Mouse (Mus musculus) brain, adult 2 months (tissue): ENCODE data around the gene Alkbh2.
A peak's percentile ranks its signal among the peaks of the same experiment; 100 is the strongest.

Experiments used
- DNase-seq: peaks from one replicate; pipeline ENCODE4 v3.0.0; 2011; ENCODE audit warnings: low read depth, low spot score

The Alkbh2 gene

DNA sequence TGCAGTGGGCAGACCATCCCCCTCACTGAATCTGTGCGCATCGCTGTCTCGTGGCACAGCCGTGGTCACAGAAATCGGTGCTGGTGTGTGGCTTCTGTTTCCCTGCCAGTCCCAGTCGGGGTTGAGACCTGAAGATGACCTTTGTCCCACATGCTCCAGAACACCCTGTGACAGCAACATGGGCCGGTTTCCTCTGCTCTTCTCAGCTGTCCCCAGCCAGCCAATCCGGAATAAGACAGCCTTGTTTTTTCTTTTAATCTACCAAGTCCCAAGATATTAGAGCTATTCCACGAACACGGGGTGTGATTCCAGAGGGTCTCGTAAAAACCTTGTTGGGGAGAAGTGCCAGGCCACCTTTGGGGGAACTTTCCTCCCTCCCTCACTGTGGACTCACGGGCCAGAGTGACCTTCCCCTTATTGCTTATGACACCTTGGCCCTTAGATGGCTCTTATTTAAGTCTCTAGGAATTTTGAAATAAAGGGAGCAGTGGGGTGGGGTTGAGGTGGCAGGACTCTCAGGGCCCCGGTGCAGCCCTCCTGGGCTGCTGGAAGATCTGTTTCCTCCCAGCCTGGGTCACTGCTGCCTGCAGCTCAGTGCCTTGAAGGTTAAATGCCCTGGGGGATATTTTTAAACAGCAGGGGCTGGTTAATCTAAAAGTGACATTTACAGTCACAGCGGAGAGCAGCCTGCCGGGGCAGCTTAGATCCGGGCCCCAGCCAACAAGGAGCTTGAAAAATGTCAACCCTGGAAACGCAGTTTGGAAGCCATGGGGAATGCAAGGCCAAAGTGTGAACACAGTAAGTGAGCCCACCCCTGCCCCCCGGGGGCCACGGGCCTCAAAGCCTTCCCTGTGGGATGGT is 18.2 kb upstream of the Alkbh2 start, which contains the start of gene Acacb:
Gene Acacb (plus strand): TSS at position 508 of the 861 bp plus-strand sequence.
- DNase-seq: no peak

DNA sequence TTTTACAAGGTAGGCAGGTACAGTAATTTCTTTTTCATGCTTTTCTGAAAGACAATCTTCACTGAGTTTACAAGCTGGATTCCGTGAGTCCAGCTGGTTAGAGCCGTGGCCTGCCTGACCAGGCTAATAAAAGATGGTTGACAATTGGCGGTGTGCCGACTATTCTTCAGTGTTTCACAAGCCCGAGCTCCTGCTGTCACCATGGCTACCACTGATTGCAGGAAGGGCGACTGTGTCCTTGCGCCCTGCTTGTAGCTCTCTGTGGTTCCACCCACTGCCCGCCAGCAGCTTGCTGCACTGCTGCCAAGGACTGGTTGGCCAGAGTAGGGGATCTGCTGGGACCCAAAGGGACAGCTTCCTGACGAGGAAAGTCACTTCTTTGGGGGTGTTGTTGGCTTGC is 11.2 kb upstream of the Alkbh2 start:
- DNase-seq: peak; percentile 93

DNA sequence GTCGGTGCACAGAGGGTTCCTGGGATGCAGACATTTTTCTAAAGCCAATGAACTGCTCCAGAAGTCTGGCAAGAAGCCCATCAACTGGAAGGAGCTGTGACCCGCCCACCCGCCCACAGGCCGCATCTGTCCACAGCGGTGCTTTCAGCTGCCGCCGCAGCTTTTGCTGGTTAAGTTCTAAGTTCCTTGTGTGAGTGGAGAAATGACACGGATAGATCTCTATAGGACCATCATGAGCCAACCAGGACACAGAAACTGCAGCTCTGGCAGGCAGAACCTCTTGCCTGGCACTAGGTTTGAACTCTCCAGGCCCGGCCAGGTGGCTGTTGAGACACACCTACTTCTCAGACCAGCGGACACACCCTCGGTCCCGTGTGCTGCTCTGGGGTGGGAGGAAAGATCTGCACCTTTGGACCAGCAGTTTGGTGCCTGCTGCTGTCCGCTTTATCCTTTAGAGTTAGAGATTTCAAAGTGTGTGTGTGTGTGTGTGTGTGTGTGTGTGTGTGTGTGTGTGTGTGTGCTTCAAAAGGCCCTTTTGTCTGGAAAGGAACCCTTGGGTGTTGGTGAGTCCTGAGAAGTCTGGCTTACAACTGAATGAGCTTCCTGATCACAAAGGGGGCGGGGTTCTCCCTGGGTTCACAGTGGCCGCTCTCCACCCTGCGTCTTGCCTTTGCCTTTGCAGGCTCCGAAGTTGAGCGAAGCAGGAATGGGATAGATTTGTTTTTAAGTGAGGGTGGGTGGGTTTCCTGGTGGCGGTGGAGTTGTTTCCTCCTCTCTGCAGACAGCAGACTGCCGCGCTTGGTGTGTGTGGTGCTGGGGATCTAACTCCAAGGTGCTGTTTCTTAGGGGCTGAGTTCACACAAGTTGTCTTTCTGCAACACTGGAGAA is 10.5 kb upstream of the Alkbh2 start:
- no peak for DNase-seq

DNA sequence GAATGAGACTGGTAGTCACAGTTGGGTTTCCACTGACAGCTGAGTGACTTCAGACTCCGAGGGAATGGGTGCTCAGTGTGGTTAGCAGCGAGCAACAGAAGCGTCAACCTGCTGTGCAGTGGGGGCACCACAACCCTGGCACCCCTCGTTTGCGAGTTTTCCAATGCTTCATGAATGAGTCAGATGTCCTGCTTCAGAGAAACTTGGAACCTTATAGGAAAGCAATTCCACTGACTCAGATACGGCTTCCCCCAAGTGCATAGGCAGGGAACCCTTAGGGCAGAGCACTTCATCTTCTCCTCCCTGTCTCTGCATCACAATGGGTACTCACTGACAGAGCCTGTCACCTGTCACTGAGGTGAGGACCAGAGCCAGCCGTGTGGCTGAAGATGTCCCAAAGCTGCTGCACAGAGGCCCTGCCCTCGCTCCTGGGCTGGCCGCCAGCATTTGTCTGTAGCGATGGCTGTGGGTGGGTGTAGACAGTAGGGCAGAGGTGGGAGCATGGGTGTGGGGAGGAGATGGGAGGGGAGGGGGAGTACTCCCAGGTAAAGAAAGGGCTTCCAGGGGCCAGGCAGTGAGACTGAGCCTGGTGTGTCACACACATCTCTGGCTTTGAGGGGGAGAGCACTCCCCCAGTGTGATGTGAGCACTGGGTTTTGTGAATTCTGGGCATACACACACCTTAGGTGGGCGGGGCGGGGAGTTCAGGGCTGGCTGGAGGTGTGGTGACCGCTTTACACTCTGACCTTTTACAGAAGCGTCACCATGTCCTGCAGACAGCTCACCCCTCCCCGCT is 9.7 kb upstream of the Alkbh2 start:
- DNase-seq: no peak

DNA sequence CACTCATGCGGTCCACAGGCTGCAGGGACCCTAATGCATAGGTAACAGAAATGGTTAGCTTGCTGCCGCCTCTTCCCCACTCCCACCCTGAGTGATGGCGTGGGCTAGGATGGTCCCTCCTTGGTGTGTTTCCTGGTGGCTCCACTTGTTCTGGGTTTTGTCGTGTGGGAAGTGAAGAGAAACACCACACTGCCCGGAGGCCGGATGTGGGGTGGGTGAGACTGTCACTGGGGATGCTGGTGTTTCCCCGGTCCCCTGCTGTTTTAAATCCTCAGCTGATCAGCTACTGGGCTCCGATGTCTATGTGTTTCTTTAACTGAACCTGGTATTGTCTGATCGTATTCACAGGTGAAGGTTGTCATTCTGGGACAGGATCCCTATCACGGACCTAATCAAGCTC is 7.5 kb upstream of the Alkbh2 start:
- no peak for DNase-seq

DNA sequence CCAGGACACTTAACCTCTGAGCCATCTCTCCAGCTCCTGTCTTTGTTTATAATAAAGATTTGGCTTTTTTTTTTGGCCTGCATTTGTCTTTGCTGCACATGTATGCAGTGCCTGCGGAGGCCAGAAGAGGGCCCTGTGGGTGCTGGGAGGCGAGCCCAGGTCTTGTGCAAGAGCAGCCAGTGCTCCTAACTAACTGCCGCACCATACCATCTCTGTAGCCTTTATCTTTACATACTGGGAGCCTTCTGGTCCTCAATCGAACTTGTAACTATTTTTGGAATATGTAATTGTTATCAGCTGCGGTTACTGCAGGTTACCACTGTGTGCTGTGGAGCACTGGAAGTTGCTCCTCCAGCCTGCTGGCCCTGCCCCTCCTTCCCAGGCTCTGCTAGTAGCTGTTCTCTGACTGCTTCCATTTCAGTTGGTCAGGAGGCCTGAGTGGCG is 6.1 kb upstream of the Alkbh2 start:
- DNase-seq: peak; percentile 54

DNA sequence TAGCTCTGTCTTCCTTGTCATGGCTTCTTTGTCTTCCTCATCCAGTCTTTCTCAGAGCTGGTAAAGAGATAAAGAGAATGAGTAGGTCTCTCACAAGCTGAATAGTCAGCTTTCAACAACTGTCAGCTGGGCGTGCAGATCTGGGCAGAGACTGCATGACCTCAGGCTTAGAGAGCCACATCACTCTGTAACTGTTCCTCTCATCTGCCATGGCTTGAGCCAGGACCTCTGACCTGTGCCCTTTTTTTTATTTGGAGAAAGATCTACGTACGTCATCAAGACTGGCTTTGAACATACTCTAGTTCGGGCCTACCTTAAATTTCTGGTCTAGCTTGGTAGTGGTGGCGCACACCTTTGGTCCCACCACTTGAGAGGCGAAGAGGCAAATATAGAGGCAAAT is 4.8 kb upstream of the Alkbh2 start:
- DNase-seq: no peak

DNA sequence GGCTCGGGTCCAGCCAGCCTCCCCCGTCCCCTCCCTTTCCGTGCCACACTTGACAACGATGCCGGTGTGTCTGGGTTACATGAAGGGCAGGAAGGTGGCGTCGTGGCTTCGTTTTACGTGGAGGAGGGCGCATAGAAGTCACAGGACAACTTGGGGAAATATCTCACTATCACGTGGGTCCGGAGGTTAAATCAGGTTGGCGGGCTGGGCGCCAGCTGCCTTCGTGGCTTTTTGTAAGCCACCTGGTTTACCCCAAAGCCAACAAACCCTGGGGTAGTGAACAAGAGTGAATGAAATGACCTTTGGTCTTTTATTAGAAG is 3.5 kb upstream of the Alkbh2 start:
- DNase-seq: peak; percentile 73

DNA sequence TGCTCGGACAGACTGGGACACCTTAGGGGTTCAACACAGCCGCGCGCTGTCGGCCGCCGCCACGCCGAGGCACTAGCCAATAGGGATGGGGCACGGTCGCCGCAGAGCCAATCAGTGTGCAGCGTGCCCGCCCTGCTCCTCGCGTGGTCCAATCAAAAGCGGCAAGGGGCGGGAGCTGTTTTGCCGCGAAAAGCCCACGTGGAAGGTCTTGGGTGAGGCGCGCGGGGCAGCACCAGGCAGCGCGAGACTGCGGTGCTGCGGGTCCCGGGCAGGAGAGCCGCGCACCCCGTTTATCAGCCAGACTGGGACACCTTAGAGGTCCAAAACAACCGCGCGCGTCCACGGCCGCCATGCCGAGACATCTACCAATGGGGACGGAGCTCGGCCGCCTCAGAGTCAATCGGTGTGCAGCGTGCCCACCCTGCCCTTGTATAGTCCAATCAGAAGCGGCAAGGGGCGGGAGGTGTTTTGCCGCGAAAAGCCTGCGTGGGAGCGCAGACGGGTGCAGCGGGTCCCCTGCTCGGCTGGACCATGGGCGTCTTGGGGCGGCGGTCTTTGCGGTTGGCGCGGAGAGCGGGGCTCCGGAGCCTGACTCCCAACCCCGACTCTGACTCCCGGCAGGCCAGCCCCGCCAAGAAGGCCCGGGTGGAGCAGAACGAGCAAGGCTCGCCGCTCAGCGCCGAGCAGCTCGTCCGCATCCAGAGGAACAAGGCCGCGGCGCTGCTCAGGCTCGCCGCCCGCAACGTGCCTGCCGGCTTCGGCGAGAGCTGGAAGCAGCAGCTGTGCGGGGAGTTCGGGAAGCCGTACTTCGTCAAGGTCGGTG is 2.9 kb upstream of the Alkbh2 start:
- DNase-seq: peak; percentile 95

DNA sequence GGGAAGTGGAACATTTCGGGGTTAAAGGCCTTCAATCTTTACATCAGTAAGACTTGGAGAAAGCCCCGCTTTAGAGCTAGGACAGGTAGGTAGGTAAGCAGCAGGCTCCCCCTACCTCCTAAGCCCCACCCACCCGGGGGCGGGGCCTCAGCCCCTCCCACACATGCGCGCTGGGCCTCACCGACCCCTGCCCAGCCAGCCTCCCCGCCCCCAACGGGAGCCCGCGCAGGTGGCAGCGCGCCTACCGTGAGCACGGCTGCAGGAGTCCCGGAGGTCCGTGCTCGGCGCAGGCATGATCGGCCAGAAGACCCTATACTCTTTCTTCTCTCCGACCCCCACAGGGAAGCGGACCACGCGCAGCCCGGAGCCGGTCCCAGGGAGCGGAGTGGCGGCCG is 2.2 kb upstream of the Alkbh2 start, which contains the start of gene Ung:
Gene Ung (plus strand): TSS at position 176 of the 395 bp plus-strand sequence.
- no peak for DNase-seq

DNA sequence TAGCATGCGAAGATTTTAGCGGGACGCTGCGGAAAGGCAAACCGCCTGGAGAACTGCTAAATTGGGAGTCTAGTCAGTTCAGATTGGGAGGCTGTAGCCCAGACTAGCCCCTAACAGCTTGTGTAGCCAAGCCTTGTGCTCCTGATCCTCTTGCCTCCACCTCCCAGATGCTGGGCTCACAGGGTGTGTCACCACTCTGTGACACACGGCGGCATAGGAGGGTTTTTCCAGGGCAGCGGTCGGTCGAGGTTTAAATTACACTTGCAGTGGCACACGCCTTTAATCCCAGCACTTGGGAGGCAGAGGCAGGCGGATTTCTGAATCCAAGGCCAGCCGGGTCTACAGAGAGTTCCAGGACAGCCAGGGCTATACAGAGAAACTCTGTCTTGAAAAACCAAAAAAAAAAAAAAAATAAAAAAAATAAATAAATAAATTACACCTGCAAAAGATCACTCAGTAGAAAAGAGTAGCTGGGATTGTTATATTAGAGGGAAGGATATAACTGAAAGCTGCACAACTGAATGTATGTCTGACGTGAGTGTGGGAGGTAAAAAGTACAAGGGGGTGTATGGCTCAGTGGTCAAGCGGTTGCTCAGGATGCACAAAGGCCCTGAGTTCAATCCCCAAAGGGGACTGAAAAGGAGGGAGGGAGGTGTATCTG is 1.7 kb upstream of the Alkbh2 start:
- no peak for DNase-seq

DNA sequence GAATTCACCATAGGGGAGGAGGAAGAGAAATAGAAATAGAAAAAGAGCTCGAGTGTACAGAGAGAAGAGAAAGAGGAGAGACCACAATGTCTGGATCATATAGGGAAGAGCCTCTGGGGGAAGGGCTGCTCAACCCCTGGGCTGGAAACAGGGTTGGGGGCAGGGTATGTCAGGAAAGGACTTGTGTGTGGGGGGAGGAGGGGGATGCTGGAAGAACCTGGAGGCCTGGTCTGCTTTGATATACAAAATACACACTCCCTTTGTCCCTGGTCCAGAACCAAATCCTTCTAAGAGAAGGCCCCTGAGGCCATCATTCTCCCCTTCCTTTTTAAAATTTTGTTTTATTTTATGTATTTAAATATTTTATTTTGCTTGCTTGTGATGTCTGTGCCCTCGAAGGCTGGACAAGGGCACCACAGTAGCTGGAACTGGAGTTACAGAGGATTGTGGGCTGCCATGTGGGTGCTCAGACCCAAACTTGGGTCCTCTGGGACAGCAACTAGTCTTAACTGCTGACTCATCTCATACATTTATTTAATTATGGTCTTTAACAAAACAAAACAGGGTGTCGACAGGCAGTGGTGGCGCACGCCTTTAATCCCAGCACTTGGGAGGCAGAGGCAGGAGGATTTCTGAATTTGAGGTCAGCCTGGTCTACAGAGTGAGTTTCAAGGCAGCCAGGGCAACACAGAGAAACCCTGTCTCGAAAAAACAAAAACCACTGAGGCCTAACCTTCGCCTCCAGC is 1.3 kb downstream of the Alkbh2 start:
- DNase-seq: no peak

DNA sequence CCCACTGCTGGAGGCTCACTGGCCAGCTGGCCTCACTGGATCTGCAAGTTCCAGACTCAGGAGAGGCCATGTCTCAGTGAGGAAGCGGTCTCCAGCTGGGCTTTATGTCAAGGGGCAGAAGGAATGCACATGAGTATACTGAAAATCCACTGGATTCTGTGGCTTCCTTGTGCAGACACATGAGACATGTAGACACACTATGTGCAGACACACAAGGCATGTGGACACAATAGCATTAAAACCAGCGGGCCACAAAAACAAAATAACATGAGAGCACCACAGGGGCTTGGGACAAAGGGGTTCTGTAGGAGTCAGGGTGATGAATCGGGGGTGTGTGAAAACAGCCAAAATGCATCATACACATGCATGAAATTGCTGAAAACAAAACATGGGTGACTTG is 2.0 kb downstream of the Alkbh2 start:
- DNase-seq: no peak

DNA sequence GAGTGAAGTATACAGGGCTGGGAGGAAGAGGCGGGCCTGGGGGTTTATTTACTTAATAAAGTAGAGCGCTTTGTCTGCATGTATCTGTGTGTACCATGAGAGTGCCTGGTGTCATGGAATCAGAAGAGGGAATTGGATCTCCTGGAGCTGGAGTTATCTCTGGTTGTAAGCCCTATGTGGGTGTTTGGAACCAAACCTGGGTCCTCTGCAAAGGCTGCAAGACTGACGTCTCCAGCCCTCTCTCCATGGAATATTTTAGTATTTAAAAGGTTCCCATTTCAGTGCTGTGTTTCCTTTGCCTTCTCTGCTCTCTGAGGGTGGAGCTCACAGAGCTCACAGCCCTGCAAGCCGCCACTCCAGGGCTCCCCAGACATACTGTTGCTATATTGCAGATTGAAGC is 8.2 kb downstream of the Alkbh2 start:
- DNase-seq: peak; percentile 65

DNA sequence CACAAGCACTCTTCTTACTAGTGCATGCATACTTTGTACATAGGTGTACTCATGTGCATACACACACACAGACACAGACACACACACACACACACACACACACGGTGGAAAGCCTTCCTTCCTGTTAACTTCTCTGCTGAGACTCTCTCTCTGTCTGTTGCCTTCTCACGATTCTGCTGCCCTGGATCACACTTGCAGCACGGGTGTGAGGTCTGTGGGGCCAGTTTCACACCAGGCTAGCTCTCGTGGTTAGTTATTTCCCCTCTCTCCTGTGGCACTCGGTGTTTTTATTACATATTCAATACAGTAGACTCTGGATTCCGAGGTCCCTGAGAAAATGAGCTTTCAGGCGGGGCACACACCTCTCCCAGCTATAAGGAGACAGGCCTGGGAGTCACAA is 11.4 kb downstream of the Alkbh2 start:
- DNase-seq: no peak

DNA sequence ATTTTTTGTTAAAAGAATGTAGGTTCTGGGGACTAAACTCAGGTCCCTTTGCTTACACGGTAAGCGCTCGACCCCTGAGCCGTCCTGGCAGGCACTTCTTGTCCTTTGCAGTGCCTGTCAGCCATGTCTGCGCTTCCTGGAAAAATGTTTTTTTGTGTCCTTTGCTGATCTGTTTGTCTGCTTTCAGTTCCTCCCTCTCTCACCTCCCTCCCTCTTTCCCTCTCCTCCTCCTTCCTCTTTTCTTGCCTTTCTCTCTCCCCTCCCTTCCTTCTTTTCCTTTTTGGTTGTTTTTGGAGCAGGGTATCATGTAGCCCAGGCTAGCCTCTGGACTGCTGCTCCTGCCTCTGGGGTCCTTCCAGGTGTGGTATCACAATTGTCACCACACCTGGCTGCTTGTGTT is 13.0 kb downstream of the Alkbh2 start:
- no peak for DNase-seq

DNA sequence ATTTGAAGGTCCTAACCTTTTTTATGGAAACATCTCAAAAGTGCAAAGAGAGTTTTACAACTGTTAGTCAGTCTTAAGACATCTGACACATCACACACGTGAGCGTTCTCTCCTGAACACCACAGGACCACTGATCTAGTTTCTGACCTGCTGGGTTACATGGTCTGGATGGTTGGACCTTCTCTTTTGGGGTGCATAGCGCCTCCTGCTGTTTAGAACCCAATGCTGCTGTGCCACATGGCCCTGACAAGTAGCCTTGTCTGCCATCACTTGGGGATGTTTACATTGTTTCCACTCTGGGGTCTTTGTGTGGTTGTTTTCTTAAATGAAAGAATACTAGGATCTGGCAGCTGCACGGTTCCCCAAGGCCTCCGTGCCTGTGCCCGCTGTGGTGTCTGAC is 14.7 kb downstream of the Alkbh2 start:
- DNase-seq: no peak

DNA sequence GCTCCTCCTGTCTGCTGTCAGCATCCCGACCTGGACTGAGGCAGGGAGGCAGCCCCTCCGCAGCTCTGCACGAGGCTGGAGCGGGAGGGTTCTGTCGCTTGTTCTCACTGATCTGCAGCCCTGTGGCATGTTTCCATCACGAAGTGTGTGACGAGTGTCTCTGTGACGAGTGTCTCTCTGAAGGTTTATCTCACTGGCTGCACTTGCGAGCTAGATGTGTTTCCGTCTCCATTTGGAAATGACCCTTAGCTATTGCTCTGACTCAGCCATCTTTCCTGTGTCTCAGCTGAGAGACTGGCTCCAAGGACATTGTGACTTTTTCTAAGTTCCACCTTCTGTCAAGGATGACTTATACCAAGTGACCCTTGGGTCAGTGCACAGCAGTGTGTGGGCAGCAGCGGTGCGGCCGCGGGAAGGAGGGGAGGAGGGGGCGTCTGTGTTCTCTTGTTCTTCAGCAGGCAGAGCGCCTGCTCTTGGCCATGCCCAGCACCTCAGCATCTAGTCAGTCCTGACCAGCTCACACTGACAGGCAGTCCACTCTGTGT is 21.6 kb downstream of the Alkbh2 start:
- DNase-seq: no peak

DNA sequence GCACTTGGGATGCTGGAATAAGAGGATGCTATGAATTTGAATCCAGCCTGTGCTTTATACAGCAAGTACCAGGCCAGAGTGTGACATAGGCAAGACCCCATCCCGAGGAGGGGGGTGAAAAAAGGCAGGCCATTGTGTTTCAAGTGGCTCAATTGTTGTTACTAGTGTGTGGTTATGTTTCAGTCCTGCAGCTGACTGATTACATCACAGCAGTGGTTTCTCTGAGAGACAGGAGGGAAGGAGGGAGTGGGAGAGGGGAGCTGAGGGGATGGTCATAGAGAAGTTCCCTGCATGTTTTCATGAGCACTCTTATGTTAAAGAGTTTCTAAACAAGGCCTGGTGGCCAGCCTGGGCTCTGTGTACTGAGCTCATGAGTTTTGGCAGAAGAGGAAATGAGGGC is 25.2 kb downstream of the Alkbh2 start:
- DNase-seq: peak; percentile 87
